Mouse (Mus musculus) kidney, adult 2 months (tissue): ENCODE measurements around the gene BC030867. TPM values are rescaled to one million over a fixed set of nuclear protein-coding genes. Genes with fewer than 3 reads are reported as not detected.

ENCODE experiments used
- DNase-seq: peaks from one replicate; pipeline ENCODE4 v3.0.0; 2021
- H3K27ac ChIP-seq: fragments of 200-500 bp; 2 replicates; pipeline ENCODE4 v1.5.1; 2012; ENCODE audit warnings: low read depth, low read length, control low read depth, inconsistent platforms; ENCODE audit not compliant: insufficient read depth
- H3K27me3 ChIP-seq: fragments of 200-500 bp; replicated peaks from 2 replicates; pipeline ENCODE4 v1.6.1; 2012; ENCODE audit warnings: mild to moderate bottlenecking, moderate library complexity, low read length, inconsistent platforms; ENCODE audit not compliant: control insufficient read depth, insufficient read depth
- H3K36me3 ChIP-seq: fragments of 200-500 bp; 2 replicates; pipeline ENCODE4 v1.6.1; 2012; ENCODE audit warnings: mild to moderate bottlenecking, moderate library complexity, low read length, inconsistent platforms; ENCODE audit not compliant: control insufficient read depth, insufficient read depth
- H3K4me1 ChIP-seq: fragments of 200-500 bp; 2 replicates; pipeline ENCODE4 v1.6.1; 2011; ENCODE audit warnings: low read length; ENCODE audit not compliant: control insufficient read depth, insufficient read depth
- H3K4me3 ChIP-seq: fragments of 200-500 bp; 2 replicates; pipeline ENCODE4 v1.5.1; 2011; ENCODE audit warnings: mild to moderate bottlenecking, low read depth, low read length, control low read depth; ENCODE audit not compliant: insufficient read depth
- CTCF ChIP-seq: fragments of 200-500 bp; conservative IDR thresholded peaks from 2 replicates; pipeline ENCODE4 v1.5.1; 2011; ENCODE audit warnings: low read depth, mild to moderate bottlenecking, control low read depth, low read length, moderate library complexity, mixed read lengths; ENCODE audit not compliant: insufficient read depth, insufficient read length
- POLR2A ChIP-seq: fragments of 200-500 bp; IDR thresholded peaks from one replicate; pipeline ENCODE4 v1.6.1; 2011; ENCODE audit warnings: low read depth, low read length, control low read depth
- WGBS: fragments of 180-500 bp; shearing (Covaris S2); methylation state at CpG from one replicate; pipeline ENCODE4 v1.1.7; 2018; 5-methylcytosine and 5-hydroxymethylcytosine counted together
- polyA plus RNA-seq: library from polyadenylated mRNA; depleted of rRNA; stranded (reverse); fragments of >200 nt; gene quantifications from 2 replicates; pipeline ENCODE4 v1.2.3, GENCODE M21; 2012

BC030867 gene
- polyA plus RNA-seq, 1 experiment: 0.81 TPM

GRCm38 (mm10) chr11:102304141-102304540 is 55.5 kb downstream of the BC030867 start:
- DNase-seq: no peak
- H3K27me3 ChIP-seq: no peaks in the 10 kb centered on the region
- 50% methylated on average over 2 of the region's 2 CpGs for WGBS
- no peak overlapping the region for H3K4me3 ChIP-seq
- no peaks in the 10 kb centered on the region for H3K4me1 ChIP-seq
- no peak overlapping the region for H3K27ac ChIP-seq
- TF ChIP-seq POLR2A: no peak
- no peak for TF ChIP-seq CTCF
- H3K36me3 ChIP-seq: peaks cover 3% of the 10 kb centered on the region; the same call in 1 of the 2 replicates

- Histone ChIP-seq H3K4me3 (no peak overlapping the region), H3K4me1 (peaks cover 10% of the 10 kb centered on the region), H3K27me3 (no peaks in the 10 kb centered on the region), H3K36me3 (peaks cover 3% of the 10 kb centered on the region; the same call in 1 of the 2 replicates), H3K27ac (no peak overlapping the region)
- no peak for DNase-seq
- 49% methylated on average over 3 of the region's 3 CpGs for WGBS
- TF ChIP-seq CTCF (no peak), POLR2A (no peak)
These were observed 56.7 kb downstream of the BC030867 start for GRCm38 (mm10) chr11:102305359-102305758.

GRCm38 (mm10) chr11:102308104-102308503 is 59.4 kb downstream of the BC030867 start:
- WGBS: 82% methylated on average over 9 of the region's 9 CpGs
- no peaks in the 10 kb centered on the region for H3K27me3 ChIP-seq
- H3K4me3 ChIP-seq: no peak overlapping the region
- no peak for DNase-seq
- H3K36me3 ChIP-seq: peaks cover 3% of the 10 kb centered on the region; the same call in 1 of the 2 replicates
- no peak overlapping the region for H3K27ac ChIP-seq
- H3K4me1 ChIP-seq: peaks cover 19% of the 10 kb centered on the region
- TF ChIP-seq POLR2A: no peak
- no peak for TF ChIP-seq CTCF

GRCm38 (mm10) chr11:102308979-102309378 is 60.3 kb downstream of the BC030867 start:
- peak; percentile 98 for DNase-seq
- H3K27ac ChIP-seq: 0 out of 2 replicates have a peak overlapping the region, but pooled peaks have one; percentile 5
- 2% methylated on average over 27 of the region's 27 CpGs for WGBS
- H3K4me1 ChIP-seq: peaks cover 19% of the 10 kb centered on the region
- no peaks in the 10 kb centered on the region for H3K27me3 ChIP-seq
- no peak for TF ChIP-seq POLR2A
- TF ChIP-seq CTCF: peak; percentile 90
- H3K36me3 ChIP-seq: peaks cover 3% of the 10 kb centered on the region; the same call in 1 of the 2 replicates
- peak overlapping the region; percentile 30 for H3K4me3 ChIP-seq

- Histone ChIP-seq H3K4me1 (peaks cover 19% of the 10 kb centered on the region), H3K27ac (no peak overlapping the region), H3K4me3 (peak overlapping the region; percentile 30; the same call in 1 of the 2 replicates), H3K36me3 (peaks cover 3% of the 10 kb centered on the region; the same call in 1 of the 2 replicates), H3K27me3 (no peaks in the 10 kb centered on the region)
- WGBS: 83% methylated on average over 22 of the region's 22 CpGs
- no peak for TF ChIP-seq POLR2A
- DNase-seq: no peak
These were observed 61.3 kb downstream of the BC030867 start for GRCm38 (mm10) chr11:102309821-102310617.

- Histone ChIP-seq H3K4me3 (peak overlapping the region; percentile 7; the same call in 1 of the 2 replicates), H3K27me3 (no peaks in the 10 kb centered on the region), H3K27ac (peak overlapping the region; percentile 26; the same call in 1 of the 2 replicates), H3K36me3 (peaks cover 3% of the 10 kb centered on the region; the same call in 1 of the 2 replicates), H3K4me1 (peaks cover 27% of the 10 kb centered on the region)
- 34% methylated on average over 38 of the region's 38 CpGs for WGBS
- DNase-seq: peak; percentile 39
- TF ChIP-seq POLR2A (no peak), CTCF (no peak)
These were observed 62.4 kb downstream of the BC030867 start for GRCm38 (mm10) chr11:102310768-102311695.
